Mouse (Mus musculus) forebrain, embryonic 16.5 days (tissue): ENCODE measurements around the gene Timp3. TPM values are rescaled to one million over a fixed set of nuclear protein-coding genes. Genes with fewer than 3 reads are reported as not detected.
A peak's percentile ranks its signal among the peaks of the same experiment; 100 is the strongest.

Experiments used
- ATAC-seq: fragments of 200-750 bp; cut with Nextera tagmentation; 2 replicates; pipeline ENCODE4 v1.8.0; 2017; ENCODE audit warnings: mild to moderate bottlenecking, moderate library complexity
- H3K27ac ChIP-seq: fragments of 300-500 bp; sonication (generic); 2 replicates; pipeline ENCODE4 v1.5.1; 2014; ENCODE audit warnings: low read length, control low read depth
- H3K27me3 ChIP-seq: fragments of 300-500 bp; sonication (generic); replicated peaks from 2 replicates; pipeline ENCODE4 v1.6.1; 2014; ENCODE audit warnings: low read length; ENCODE audit not compliant: control insufficient read depth, insufficient read depth
- H3K36me3 ChIP-seq: fragments of 300-500 bp; sonication (generic); 2 replicates; pipeline ENCODE4 v1.6.1; 2014; ENCODE audit not compliant: control insufficient read depth, insufficient read depth
- H3K4me1 ChIP-seq: fragments of 300-500 bp; sonication (generic); replicated peaks from 2 replicates; pipeline ENCODE4 v1.6.1; 2014; ENCODE audit warnings: low read length; ENCODE audit not compliant: control insufficient read depth, insufficient read depth
- H3K4me2 ChIP-seq: fragments of 300-500 bp; sonication (generic); 2 replicates; pipeline ENCODE4 v1.6.1; 2014; ENCODE audit warnings: mild to moderate bottlenecking, low read length, control low read depth
- H3K4me3 ChIP-seq: fragments of 300-500 bp; sonication (generic); replicated peaks from 2 replicates; pipeline ENCODE4 v1.5.1; 2014; ENCODE audit warnings: mild to moderate bottlenecking, low read length, control low read depth
- H3K9ac ChIP-seq: fragments of 300-500 bp; sonication (generic); replicated peaks from 2 replicates; pipeline ENCODE4 v1.6.1; 2014; ENCODE audit warnings: low read depth, low read length, control low read depth
- H3K9me3 ChIP-seq: fragments of 300-500 bp; sonication (generic); 2 replicates; pipeline ENCODE4 v1.6.1; 2016; ENCODE audit warnings: low read length; ENCODE audit not compliant: control insufficient read depth
- WGBS: fragments of 180-500 bp; shearing (Covaris S2); extraction: QIAGEN DNeasy Blood & Tissue Kit; methylation state at CpG from one replicate; pipeline ENCODE4 v1.1.7; 2014; 5-methylcytosine and 5-hydroxymethylcytosine counted together
- polyA plus RNA-seq: library from polyadenylated mRNA; unstranded; fragments of >200 nt; fragmentation: Nextera tagmentation; extraction: Ambion mirVana; gene quantifications from 2 replicates; pipeline ENCODE4 v1.2.1, GENCODE M21; 2015

The Timp3 gene
- polyA plus RNA-seq, 1 experiment from 2014 or later, result 21.4 TPM

- WGBS, result 53% methylated on average over 5 of the region's 5 CpGs
- no peak for ATAC-seq
- H3K4me2 ChIP-seq, result no peak overlapping the region
These were observed 18.5 kb downstream of the Timp3 start for GRCm38 (mm10) chr10:86318552-86319140.

DNA sequence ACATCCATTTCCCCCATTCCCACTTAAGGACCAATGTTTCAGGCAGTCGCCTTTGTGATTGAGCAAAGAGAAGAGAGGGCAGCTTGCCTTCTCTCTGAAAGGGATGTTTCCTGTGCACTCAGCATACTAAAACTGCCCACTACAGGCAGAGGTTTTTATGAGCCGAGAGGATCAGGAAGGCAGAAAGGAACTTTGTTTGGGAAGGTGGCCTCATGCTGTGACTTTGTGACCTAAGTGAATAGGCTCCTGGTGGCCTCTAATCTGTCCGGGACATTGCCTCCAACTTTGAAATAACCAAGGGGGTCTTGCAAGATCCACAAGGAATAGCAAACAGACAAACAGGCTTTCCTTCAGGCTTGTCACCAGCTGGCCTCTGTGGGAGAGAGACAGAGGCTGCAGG lies 19.4 kb downstream of the Timp3 start:
- Histone ChIP-seq H3K27me3 (no peaks in the 10 kb centered on the region), H3K36me3 (no peaks in the 10 kb centered on the region), H3K9me3 (no peaks in the 10 kb centered on the region), H3K4me2 (no peak overlapping the region), H3K27ac (no peak overlapping the region), H3K9ac (no peak overlapping the region), H3K4me1 (peaks cover 28% of the 10 kb centered on the region), H3K4me3 (no peak overlapping the region)
- 9% methylated on average over 3 of the region's 3 CpGs for WGBS
- ATAC-seq, result no peak

More at GRCm38 (mm10) chr10:86318552-86319140, 18.5 kb downstream of the Timp3 start:
- Histone ChIP-seq H3K9ac (no peak overlapping the region), H3K4me1 (peaks cover 28% of the 10 kb centered on the region), H3K4me3 (no peak overlapping the region), H3K9me3 (no peaks in the 10 kb centered on the region), H3K36me3 (no peaks in the 10 kb centered on the region), H3K27me3 (no peaks in the 10 kb centered on the region), H3K27ac (no peak overlapping the region)

DNA sequence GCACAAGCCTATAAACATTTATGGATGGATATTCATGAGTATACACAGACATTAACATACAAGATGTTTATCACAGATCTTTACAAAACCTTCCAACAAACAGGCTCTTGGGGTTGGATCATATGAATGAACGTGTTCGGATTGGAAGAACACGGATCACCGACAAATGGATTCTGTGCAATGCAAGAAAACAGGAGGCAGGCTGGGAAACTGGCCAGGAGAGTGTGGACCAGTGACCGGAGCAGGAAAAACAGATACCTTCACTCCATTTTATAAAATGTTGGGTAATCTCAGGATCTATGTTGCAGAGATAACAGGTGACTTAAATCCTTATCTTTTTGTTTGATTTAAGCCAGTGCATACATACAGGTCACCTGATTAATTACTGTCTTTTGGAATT lies 20.0 kb downstream of the Timp3 start:
- no peaks in the 10 kb centered on the region for H3K36me3 ChIP-seq
- no peaks in the 10 kb centered on the region for H3K9me3 ChIP-seq
- H3K9ac ChIP-seq, result no peak overlapping the region
- 51% methylated on average over 5 of the region's 5 CpGs for WGBS
- H3K27ac ChIP-seq, result no peak overlapping the region
- H3K4me1 ChIP-seq, result peaks cover 28% of the 10 kb centered on the region
- no peak overlapping the region for H3K4me2 ChIP-seq
- ATAC-seq, result no peak
- no peaks in the 10 kb centered on the region for H3K27me3 ChIP-seq
- H3K4me3 ChIP-seq, result no peak overlapping the region

- H3K36me3 ChIP-seq, result no peaks in the 10 kb centered on the region
- ATAC-seq, result peak; percentile 63
- H3K4me1 ChIP-seq, result peaks cover 22% of the 10 kb centered on the region
- no peak overlapping the region for H3K4me2 ChIP-seq
- no peaks in the 10 kb centered on the region for H3K27me3 ChIP-seq
- peak overlapping the region; percentile 2; the same call in 1 of the 2 replicates for H3K27ac ChIP-seq
- no peak overlapping the region for H3K9ac ChIP-seq
- no peak overlapping the region for H3K4me3 ChIP-seq
- H3K9me3 ChIP-seq, result no peaks in the 10 kb centered on the region
- WGBS, result 58% methylated on average over 8 of the region's 8 CpGs
These were observed 21.0 kb downstream of the Timp3 start for GRCm38 (mm10) chr10:86321194-86321593.

DNA sequence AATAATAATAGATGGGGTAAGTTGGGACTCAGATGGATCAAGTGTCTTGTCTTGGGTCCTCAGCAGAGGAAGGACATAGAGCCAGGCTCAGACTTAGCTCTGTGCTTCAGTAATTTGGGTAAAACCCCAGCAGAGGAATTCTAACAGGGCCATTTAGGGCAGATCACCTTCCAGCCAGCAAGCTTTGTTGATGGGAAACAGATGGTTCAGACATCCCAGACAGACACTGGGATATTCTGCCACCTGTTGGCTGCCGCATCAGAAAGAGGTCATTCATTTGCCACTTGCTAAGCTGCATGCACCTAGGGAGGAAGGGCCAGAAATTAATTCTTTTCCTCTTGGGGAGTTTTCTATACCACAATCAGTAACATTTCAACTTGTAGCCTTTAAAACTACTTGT lies 21.8 kb downstream of the Timp3 start:
- no peak overlapping the region for H3K27ac ChIP-seq
- no peaks in the 10 kb centered on the region for H3K27me3 ChIP-seq
- WGBS, result 73% methylated on average over 1 of the region's 1 CpGs
- no peak overlapping the region for H3K9ac ChIP-seq
- ATAC-seq, result no peak
- no peaks in the 10 kb centered on the region for H3K9me3 ChIP-seq
- H3K4me2 ChIP-seq, result no peak overlapping the region
- no peaks in the 10 kb centered on the region for H3K36me3 ChIP-seq
- peaks cover 22% of the 10 kb centered on the region for H3K4me1 ChIP-seq
- H3K4me3 ChIP-seq, result no peak overlapping the region

DNA sequence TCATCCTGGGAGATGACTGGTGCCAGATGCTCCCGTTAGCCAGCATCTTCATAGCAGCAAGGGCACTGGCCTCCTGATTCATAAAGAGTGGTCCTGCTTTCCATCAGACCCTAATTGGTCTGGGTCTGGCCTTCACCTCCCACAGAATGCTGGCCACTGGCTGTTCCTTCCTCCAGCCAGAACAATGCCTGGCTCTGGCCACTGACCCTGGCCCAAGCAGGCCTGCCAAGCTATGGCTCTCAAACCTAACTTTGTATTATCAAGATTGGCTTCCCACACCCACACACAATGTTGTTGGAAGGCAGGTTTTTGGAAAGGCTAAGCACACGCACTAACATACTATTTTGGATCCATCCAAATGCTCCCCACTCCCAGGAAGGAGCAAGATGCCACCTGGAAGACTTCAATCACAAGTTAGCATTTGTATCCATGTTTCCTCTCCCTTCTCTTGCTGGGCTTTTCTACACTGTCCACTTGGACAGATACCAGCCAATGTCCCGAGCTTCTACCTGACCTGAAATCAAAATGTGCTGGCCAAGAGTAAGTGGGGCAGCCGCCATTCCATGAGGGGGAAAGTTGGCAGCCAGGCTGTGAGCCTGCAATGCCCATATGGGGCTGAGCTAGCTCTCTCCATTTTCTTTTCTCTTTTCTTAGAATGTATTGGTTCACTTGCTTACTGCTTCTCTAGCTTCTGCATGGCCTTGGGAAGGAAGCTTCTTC lies 23.3 kb downstream of the Timp3 start:
- H3K9ac ChIP-seq, result no peak overlapping the region
- H3K9me3 ChIP-seq, result no peaks in the 10 kb centered on the region
- no peaks in the 10 kb centered on the region for H3K36me3 ChIP-seq
- no peak overlapping the region for H3K4me3 ChIP-seq
- WGBS, result 80% methylated on average over 4 of the region's 4 CpGs
- no peak overlapping the region for H3K27ac ChIP-seq
- peaks cover 15% of the 10 kb centered on the region for H3K4me1 ChIP-seq
- H3K4me2 ChIP-seq, result no peak overlapping the region
- ATAC-seq, result no peak
- no peaks in the 10 kb centered on the region for H3K27me3 ChIP-seq

DNA sequence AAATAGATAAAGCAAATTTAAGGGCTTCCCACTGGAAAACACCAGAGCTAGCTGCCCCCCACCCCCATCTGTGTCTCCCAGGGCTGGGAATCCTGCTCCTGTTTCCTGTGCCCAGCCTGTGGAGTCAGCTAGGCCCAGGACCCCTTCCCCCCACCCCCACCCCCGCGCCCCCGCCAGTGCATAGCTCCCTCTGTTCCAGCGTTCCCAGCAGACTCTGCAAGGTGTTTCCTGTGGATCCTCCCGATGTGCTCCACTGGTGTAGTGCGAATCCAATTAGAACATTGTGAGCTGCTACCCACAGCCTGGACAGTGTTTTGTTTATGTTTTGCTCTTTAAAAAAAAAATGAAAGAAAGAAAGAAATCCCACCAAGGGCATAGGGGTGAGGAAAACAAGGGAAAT lies 25.1 kb downstream of the Timp3 start:
- Histone ChIP-seq H3K36me3 (no peaks in the 10 kb centered on the region), H3K4me2 (no peak overlapping the region), H3K4me1 (peaks cover 10% of the 10 kb centered on the region; the same call in 1 of the 2 replicates), H3K9ac (no peak overlapping the region), H3K27ac (no peak overlapping the region), H3K27me3 (no peaks in the 10 kb centered on the region), H3K9me3 (no peaks in the 10 kb centered on the region), H3K4me3 (no peak overlapping the region)
- ATAC-seq, result no peak
- WGBS, result 33% methylated on average over 6 of the region's 6 CpGs

GRCm38 (mm10) chr10:86328143-86328542 lies 28.0 kb downstream of the Timp3 start:
- no peak overlapping the region for H3K4me2 ChIP-seq
- H3K27me3 ChIP-seq, result no peaks in the 10 kb centered on the region
- H3K36me3 ChIP-seq, result no peaks in the 10 kb centered on the region
- H3K4me3 ChIP-seq, result no peak overlapping the region
- no peak for ATAC-seq
- H3K9me3 ChIP-seq, result no peaks in the 10 kb centered on the region
- peaks cover 14% of the 10 kb centered on the region for H3K4me1 ChIP-seq
- WGBS, result 94% methylated on average over 4 of the region's 4 CpGs
- no peak overlapping the region for H3K27ac ChIP-seq
- H3K9ac ChIP-seq, result no peak overlapping the region

- no peak for ATAC-seq
- H3K4me3 ChIP-seq, result no peak overlapping the region
- no peak overlapping the region for H3K27ac ChIP-seq
- no peaks in the 10 kb centered on the region for H3K27me3 ChIP-seq
- no peaks in the 10 kb centered on the region for H3K36me3 ChIP-seq
- no peak overlapping the region for H3K9ac ChIP-seq
- H3K9me3 ChIP-seq, result no peaks in the 10 kb centered on the region
- H3K4me2 ChIP-seq, result no peak overlapping the region
- 74% methylated on average over 2 of the region's 2 CpGs for WGBS
- peaks cover 14% of the 10 kb centered on the region for H3K4me1 ChIP-seq
These were observed 28.5 kb downstream of the Timp3 start for GRCm38 (mm10) chr10:86328691-86329090.
